31 mouse cellular contexts compared by ENCODE assay signal in the genomic region with DNA sequence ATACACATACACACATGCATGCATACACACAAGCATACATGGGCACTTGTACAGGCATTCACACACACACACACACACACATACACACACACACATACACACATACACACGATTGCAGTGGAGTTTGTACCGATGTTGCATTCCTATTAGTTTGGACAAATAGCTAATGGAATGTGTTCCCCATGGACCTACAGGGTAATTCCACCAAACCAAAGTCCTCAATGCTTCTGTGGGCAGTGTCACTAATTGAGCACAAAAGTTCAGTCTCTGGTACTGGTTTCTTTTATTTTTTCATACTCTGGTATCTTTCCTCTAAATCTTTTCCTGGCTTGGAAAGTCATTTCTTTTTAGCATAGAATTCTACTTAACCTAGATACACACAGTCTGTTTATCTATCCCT.
"Had no signal": no experiment of that assay in that cellular context is flagged by ENCODE, and none has a peak within 500 bp of the region (broad histone marks: within the 10 kb centered on the region; RNA-seq: fewer than 3 reads in every experiment).

No protein-coding gene starts in this region.

- H3K4me3 ChIP-seq: limb, embryonic 10.5 days; limb, embryonic 12.5 days; limb, embryonic 13.5 days; limb, embryonic 15.5 days; liver, embryonic 12.5 days; liver, embryonic 13.5 days; liver, embryonic 15.5 days; lung, embryonic 15.5 days; megakaryocyte, embryonic 14.5 days; midbrain, embryonic 10.5 days; midbrain, embryonic 12.5 days; midbrain, embryonic 13.5 days; midbrain, embryonic 15.5 days; myocyte; neural tube, embryonic 12.5 days had no signal

- H3K27ac ChIP-seq: limb, embryonic 10.5 days; limb, embryonic 12.5 days; limb, embryonic 13.5 days; limb, embryonic 15.5 days; liver, embryonic 12.5 days; liver, embryonic 13.5 days; liver, embryonic 14.5 days; liver, embryonic 15.5 days; lung, embryonic 15.5 days; macrophage; midbrain, embryonic 10.5 days; midbrain, embryonic 12.5 days; midbrain, embryonic 13.5 days; midbrain, embryonic 15.5 days; neural tube, embryonic 12.5 days had no signal

- H3K36me3 ChIP-seq: limb, embryonic 10.5 days; limb, embryonic 12.5 days; limb, embryonic 13.5 days; limb, embryonic 15.5 days; liver, embryonic 12.5 days; liver, embryonic 13.5 days; liver, embryonic 15.5 days; lung, embryonic 15.5 days; midbrain, embryonic 10.5 days; midbrain, embryonic 12.5 days; midbrain, embryonic 13.5 days; midbrain, embryonic 15.5 days; neural tube, embryonic 12.5 days had no signal

- H3K4me2 ChIP-seq: limb, embryonic 12.5 days; limb, embryonic 13.5 days; limb, embryonic 15.5 days; liver, embryonic 11.5 days; liver, embryonic 12.5 days; liver, embryonic 13.5 days; liver, embryonic 15.5 days; lung, embryonic 14.5 days; lung, embryonic 15.5 days; midbrain, embryonic 11.5 days; midbrain, embryonic 12.5 days; midbrain, embryonic 13.5 days; midbrain, embryonic 15.5 days; neural tube, embryonic 12.5 days had no signal

- H3K27me3 ChIP-seq: limb, embryonic 12.5 days; limb, embryonic 13.5 days; limb, embryonic 15.5 days; liver, embryonic 12.5 days; liver, embryonic 13.5 days; liver, embryonic 15.5 days; lung, embryonic 15.5 days; midbrain, embryonic 12.5 days; midbrain, embryonic 13.5 days; midbrain, embryonic 15.5 days; neural tube, embryonic 12.5 days had no signal

- DNase-seq: left cerebral cortex, postnatal 4 days; liver; liver, embryonic 13.5 days; liver, postnatal 0 days; lung, adult 18-20 months; lung, adult 2 months; lung, embryonic 14.5 days; lung, postnatal 10 days; lung, postnatal 14 days; lung, postnatal 36 days; lung, postnatal 4 days; midbrain, embryonic 14.5 days had no signal

- H3K9ac ChIP-seq: limb, embryonic 12.5 days; limb, embryonic 13.5 days; limb, embryonic 15.5 days; liver, embryonic 12.5 days; liver, embryonic 13.5 days; liver, embryonic 14.5 days; liver, embryonic 15.5 days; liver, postnatal 0 days; lung, embryonic 14.5 days; lung, embryonic 15.5 days; midbrain, embryonic 12.5 days; midbrain, embryonic 13.5 days; midbrain, embryonic 15.5 days; neural tube, embryonic 12.5 days had no signal

- ATAC-seq: liver, embryonic 12.5 days; liver, postnatal 0 days; lung, postnatal 0 days; midbrain, embryonic 13.5 days; midbrain, embryonic 15.5 days had no signal

- H3K4me1 ChIP-seq: limb, embryonic 10.5 days; limb, embryonic 12.5 days; limb, embryonic 13.5 days; limb, embryonic 15.5 days; liver, embryonic 12.5 days; liver, embryonic 13.5 days; liver, embryonic 15.5 days; lung, embryonic 15.5 days; megakaryocyte, embryonic 14.5 days; midbrain, embryonic 10.5 days; midbrain, embryonic 12.5 days; midbrain, embryonic 13.5 days; midbrain, embryonic 15.5 days; neural tube, embryonic 12.5 days had no signal

- H3K9me3 ChIP-seq: limb, embryonic 10.5 days; limb, embryonic 12.5 days; limb, embryonic 13.5 days; limb, embryonic 15.5 days; liver, embryonic 12.5 days; liver, embryonic 13.5 days; liver, embryonic 15.5 days; lung, embryonic 15.5 days; megakaryocyte, embryonic 14.5 days; midbrain, embryonic 10.5 days; midbrain, embryonic 12.5 days; midbrain, embryonic 13.5 days; midbrain, embryonic 15.5 days; neural tube, embryonic 12.5 days had no signal
